Mouse (Mus musculus): ENCODE data around the gene Myo1g. TPM values are rescaled to one million over a fixed set of nuclear protein-coding genes. Genes with fewer than 3 reads are reported as not detected.

Myo1g gene
- polyA plus RNA-seq (2014; fragmentation: Nextera tagmentation; extraction: Ambion mirVana), result 1.1 and 1.3 TPM in 2 replicates

DNA sequence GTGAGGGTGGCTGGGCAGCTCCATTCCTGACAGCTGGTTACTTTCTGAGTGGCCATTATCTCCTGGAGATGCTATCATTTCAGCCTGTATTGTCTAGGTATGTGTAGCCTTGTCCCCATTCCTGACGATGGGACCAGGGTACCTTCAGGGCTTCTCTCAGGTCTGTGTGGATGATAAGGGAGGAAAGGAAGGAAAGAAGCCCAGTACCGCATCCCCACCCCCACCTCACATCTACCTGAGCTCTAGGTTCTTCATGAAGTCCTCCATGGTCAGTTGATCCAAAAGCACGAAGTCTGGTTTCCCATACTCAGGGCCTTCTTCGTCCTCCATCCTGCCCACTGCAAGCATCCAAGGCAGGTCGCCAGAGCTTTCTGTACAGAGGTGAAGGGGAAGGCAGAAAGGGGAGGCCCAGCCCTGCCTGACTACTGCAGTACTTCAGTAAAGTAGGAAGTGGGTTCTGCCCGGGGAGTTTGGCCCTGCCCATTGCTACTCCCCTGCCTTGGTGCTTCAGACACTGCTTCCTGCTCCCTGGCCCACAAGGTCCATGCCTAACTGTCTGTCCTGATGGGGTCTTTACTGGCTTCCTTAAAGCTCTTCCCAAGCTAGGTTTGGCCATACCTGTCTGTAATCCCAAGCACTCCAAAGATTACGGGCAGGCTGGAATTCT lies at the start of gene Myo1g:
Gene Myo1g, minus strand, starts transcription at position 459 of the 667 bp plus-strand sequence.
- 77% methylated on average over 7 of the region's 7 CpGs for WGBS
- Histone ChIP-seq H3K4me2 (replicated peaks; ENCODE audit: low read depth, low read length) (no peak within 1 kb of the TSS), H3K9me3 (ENCODE audit: control insufficient read depth, low read depth, low read length) (no peaks in the 10 kb centered on the region), H3K36me3 (ENCODE audit: control insufficient read depth, insufficient read depth, low read length) (peaks cover 18% of the 10 kb centered on the region), H3K4me3 (ENCODE audit: low read depth, low read length) (no peak within 1 kb of the TSS), H3K27ac (ENCODE audit: low read length) (no peak within 1 kb of the TSS), H3K9ac (replicated peaks; ENCODE audit: low read depth, low read length) (no peak within 1 kb of the TSS), H3K27me3 (ENCODE audit: control insufficient read depth, insufficient read depth, low read length) (no peaks in the 10 kb centered on the region), H3K4me1 (ENCODE audit: control insufficient read depth, insufficient read depth, low read length) (no peaks in the 10 kb centered on the region)
- ATAC-seq (ENCODE audit: insufficient number of reproducible peaks, insufficient read depth, low FRiP score, low read depth), result no peak

GRCm38 (mm10) chr11:6569410-6569777 lies 48.6 kb upstream of the Myo1g start:
- no peak for ATAC-seq (ENCODE audit: insufficient number of reproducible peaks, insufficient read depth, low FRiP score, low read depth)
- no peak overlapping the region for H3K9ac ChIP-seq (replicated peaks; ENCODE audit: low read depth, low read length)
- no peaks in the 10 kb centered on the region for H3K9me3 ChIP-seq (ENCODE audit: control insufficient read depth, low read depth, low read length)
- no peaks in the 10 kb centered on the region for H3K4me1 ChIP-seq (ENCODE audit: control insufficient read depth, insufficient read depth, low read length)
- H3K4me2 ChIP-seq (replicated peaks; ENCODE audit: low read depth, low read length), result no peak overlapping the region
- H3K27me3 ChIP-seq (ENCODE audit: control insufficient read depth, insufficient read depth, low read length), result no peaks in the 10 kb centered on the region
- no peak overlapping the region for H3K4me3 ChIP-seq (ENCODE audit: low read depth, low read length)
- 46% methylated on average over 3 of the region's 3 CpGs for WGBS
- no peak overlapping the region for H3K27ac ChIP-seq (ENCODE audit: low read length)
- H3K36me3 ChIP-seq (ENCODE audit: control insufficient read depth, insufficient read depth, low read length), result peaks cover 11% of the 10 kb centered on the region; the same call in 1 of the 2 replicates

DNA sequence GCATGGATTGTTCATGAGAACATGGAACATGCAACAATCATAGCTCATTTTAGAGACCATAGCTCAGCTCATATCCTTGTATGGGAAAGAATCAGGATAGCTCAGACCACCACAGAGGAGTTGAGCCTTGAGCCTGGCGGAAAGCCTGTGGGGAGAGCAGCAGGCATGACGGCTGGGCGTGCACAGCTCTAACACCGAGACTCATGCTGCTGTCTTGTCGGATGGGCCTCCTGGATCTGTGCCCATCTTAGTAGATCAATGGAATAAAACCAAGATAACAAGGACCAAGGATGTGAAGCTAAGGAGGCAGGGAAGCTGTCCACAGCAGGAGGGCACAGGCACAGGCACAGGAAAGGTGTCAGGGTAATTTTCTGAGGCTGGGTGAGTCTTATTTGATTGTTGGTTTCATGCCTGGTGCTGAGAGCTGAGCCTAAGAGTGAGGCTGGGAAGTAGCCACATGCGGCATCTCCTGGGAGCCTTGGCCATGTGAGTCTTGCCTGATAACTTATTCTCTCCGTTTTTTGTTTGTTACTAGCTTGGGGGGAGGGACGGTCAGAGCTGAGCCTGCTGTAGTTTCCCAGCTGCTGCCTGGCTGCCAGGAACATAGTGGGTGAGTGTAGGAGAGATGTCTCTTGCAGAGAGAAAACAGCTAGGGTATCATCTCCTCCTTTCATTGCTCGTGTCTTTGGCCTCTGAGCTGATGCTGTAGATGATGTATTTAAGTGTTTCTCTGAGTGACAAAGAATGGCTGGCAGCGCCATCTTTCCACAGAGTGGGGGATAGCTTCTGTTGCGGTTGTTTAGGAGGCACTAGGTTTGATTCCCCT lies 48.0 kb upstream of the Myo1g start:
- no peak overlapping the region for H3K4me3 ChIP-seq (ENCODE audit: low read depth, low read length)
- no peaks in the 10 kb centered on the region for H3K9me3 ChIP-seq (ENCODE audit: control insufficient read depth, low read depth, low read length)
- H3K27ac ChIP-seq (ENCODE audit: low read length), result peak overlapping the region; percentile 21; the same call in 1 of the 2 replicates
- no peaks in the 10 kb centered on the region for H3K27me3 ChIP-seq (ENCODE audit: control insufficient read depth, insufficient read depth, low read length)
- no peak for ATAC-seq (ENCODE audit: insufficient number of reproducible peaks, insufficient read depth, low FRiP score, low read depth)
- peaks cover 11% of the 10 kb centered on the region; the same call in 1 of the 2 replicates for H3K36me3 ChIP-seq (ENCODE audit: control insufficient read depth, insufficient read depth, low read length)
- H3K4me1 ChIP-seq (ENCODE audit: control insufficient read depth, insufficient read depth, low read length), result no peaks in the 10 kb centered on the region
- no peak overlapping the region; the same call in 1 of the 2 replicates for H3K9ac ChIP-seq (replicated peaks; ENCODE audit: low read depth, low read length)
- no peak overlapping the region for H3K4me2 ChIP-seq (replicated peaks; ENCODE audit: low read depth, low read length)
- 61% methylated on average over 11 of the region's 11 CpGs for WGBS

- H3K27me3 ChIP-seq (ENCODE audit: control insufficient read depth, insufficient read depth, low read length), result no peaks in the 10 kb centered on the region
- H3K36me3 ChIP-seq (ENCODE audit: control insufficient read depth, insufficient read depth, low read length), result peaks cover 9% of the 10 kb centered on the region; the same call in 1 of the 2 replicates
- H3K9me3 ChIP-seq (ENCODE audit: control insufficient read depth, low read depth, low read length), result no peaks in the 10 kb centered on the region
- ATAC-seq (ENCODE audit: insufficient number of reproducible peaks, insufficient read depth, low FRiP score, low read depth), result no peak
- no peak overlapping the region for H3K4me2 ChIP-seq (replicated peaks; ENCODE audit: low read depth, low read length)
- H3K9ac ChIP-seq (replicated peaks; ENCODE audit: low read depth, low read length), result no peak overlapping the region
- no peak overlapping the region for H3K27ac ChIP-seq (ENCODE audit: low read length)
- WGBS, result 89% methylated on average over 8 of the region's 8 CpGs
- H3K4me3 ChIP-seq (ENCODE audit: low read depth, low read length), result no peak overlapping the region
- no peaks in the 10 kb centered on the region for H3K4me1 ChIP-seq (ENCODE audit: control insufficient read depth, insufficient read depth, low read length)
These were observed 47.2 kb upstream of the Myo1g start for GRCm38 (mm10) chr11:6567951-6568350.

- no peaks in the 10 kb centered on the region for H3K4me1 ChIP-seq (ENCODE audit: control insufficient read depth, insufficient read depth, low read length)
- no peaks in the 10 kb centered on the region for H3K9me3 ChIP-seq (ENCODE audit: control insufficient read depth, low read depth, low read length)
- no peaks in the 10 kb centered on the region for H3K27me3 ChIP-seq (ENCODE audit: control insufficient read depth, insufficient read depth, low read length)
- no peak overlapping the region for H3K4me2 ChIP-seq (replicated peaks; ENCODE audit: low read depth, low read length)
- WGBS, result 84% methylated on average over 4 of the region's 4 CpGs
- H3K27ac ChIP-seq (ENCODE audit: low read length), result no peak overlapping the region
- no peak overlapping the region for H3K4me3 ChIP-seq (ENCODE audit: low read depth, low read length)
- H3K36me3 ChIP-seq (ENCODE audit: control insufficient read depth, insufficient read depth, low read length), result peaks cover 5% of the 10 kb centered on the region; the same call in 1 of the 2 replicates
- no peak for ATAC-seq (ENCODE audit: insufficient number of reproducible peaks, insufficient read depth, low FRiP score, low read depth)
- no peak overlapping the region for H3K9ac ChIP-seq (replicated peaks; ENCODE audit: low read depth, low read length)
These were observed 45.7 kb upstream of the Myo1g start for GRCm38 (mm10) chr11:6566496-6566895.

DNA sequence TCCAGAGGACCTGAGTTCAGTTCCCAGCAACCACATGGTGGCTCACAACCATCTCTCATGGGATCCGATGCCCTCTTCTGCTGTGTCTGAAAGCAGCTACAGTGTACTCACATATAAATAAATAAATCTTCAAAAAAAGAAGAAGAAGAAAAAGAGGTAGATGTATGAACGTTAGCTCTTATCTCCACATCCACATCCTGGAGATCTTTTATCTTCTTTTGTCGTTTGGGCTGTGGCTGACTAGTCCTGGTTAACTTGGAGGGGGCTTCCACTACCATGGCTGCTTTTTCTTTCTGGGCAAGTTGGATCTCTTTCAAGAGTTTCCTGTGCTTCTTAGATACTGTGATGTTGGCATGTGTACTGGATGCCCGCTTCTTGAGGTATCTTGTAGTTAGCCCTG lies 42.4 kb upstream of the Myo1g start:
- 87% methylated on average over 4 of the region's 4 CpGs for WGBS
- no peaks in the 10 kb centered on the region for H3K9me3 ChIP-seq (ENCODE audit: control insufficient read depth, low read depth, low read length)
- ATAC-seq (ENCODE audit: insufficient number of reproducible peaks, insufficient read depth, low FRiP score, low read depth), result no peak
- H3K9ac ChIP-seq (replicated peaks; ENCODE audit: low read depth, low read length), result no peak overlapping the region
- 0 out of 2 replicates have a peak, but pooled peaks cover 2% of the 10 kb centered on the region for H3K4me1 ChIP-seq (ENCODE audit: control insufficient read depth, insufficient read depth, low read length)
- H3K36me3 ChIP-seq (ENCODE audit: control insufficient read depth, insufficient read depth, low read length), result no peaks in the 10 kb centered on the region
- no peak overlapping the region for H3K4me2 ChIP-seq (replicated peaks; ENCODE audit: low read depth, low read length)
- H3K4me3 ChIP-seq (ENCODE audit: low read depth, low read length), result no peak overlapping the region
- no peak overlapping the region for H3K27ac ChIP-seq (ENCODE audit: low read length)
- no peaks in the 10 kb centered on the region for H3K27me3 ChIP-seq (ENCODE audit: control insufficient read depth, insufficient read depth, low read length)

DNA sequence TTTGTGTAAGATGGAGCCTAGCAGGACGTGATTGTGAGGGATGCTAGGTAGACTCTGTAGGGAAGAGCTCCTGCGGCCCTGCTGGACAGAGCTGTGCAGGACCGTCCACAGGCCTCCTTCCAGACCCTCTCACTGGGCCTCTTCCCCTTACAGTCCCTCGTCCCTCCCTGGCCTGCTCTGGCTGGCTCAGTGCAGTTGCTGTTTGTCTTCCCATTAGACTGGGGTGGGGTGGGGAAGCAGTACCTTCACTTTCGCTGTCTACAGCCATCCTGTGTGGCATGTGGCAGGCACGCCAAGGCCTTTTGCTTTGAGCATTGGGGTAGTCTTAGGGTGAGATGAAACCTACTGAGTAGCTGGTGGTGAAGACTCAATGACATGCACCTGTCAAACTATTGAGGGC lies 41.6 kb upstream of the Myo1g start:
- H3K9ac ChIP-seq (replicated peaks; ENCODE audit: low read depth, low read length), result no peak overlapping the region

GRCm38 (mm10) chr11:6561474-6561873 lies 40.7 kb upstream of the Myo1g start:
- 86% methylated on average over 4 of the region's 4 CpGs for WGBS
- Histone ChIP-seq H3K27me3 (ENCODE audit: control insufficient read depth, insufficient read depth, low read length) (no peaks in the 10 kb centered on the region), H3K4me2 (replicated peaks; ENCODE audit: low read depth, low read length) (no peak overlapping the region)

More for the DNA sequence above, 41.6 kb upstream of the Myo1g start:
- 71% methylated on average over 6 of the region's 6 CpGs for WGBS
- H3K4me3 ChIP-seq (ENCODE audit: low read depth, low read length), result no peak overlapping the region
- no peaks in the 10 kb centered on the region for H3K9me3 ChIP-seq (ENCODE audit: control insufficient read depth, low read depth, low read length)
- no peaks in the 10 kb centered on the region for H3K36me3 ChIP-seq (ENCODE audit: control insufficient read depth, insufficient read depth, low read length)
- peak; percentile 56; the same call in 1 of the 2 replicates for ATAC-seq (ENCODE audit: insufficient number of reproducible peaks, insufficient read depth, low FRiP score, low read depth)
- no peaks in the 10 kb centered on the region for H3K27me3 ChIP-seq (ENCODE audit: control insufficient read depth, insufficient read depth, low read length)
- no peak overlapping the region for H3K4me2 ChIP-seq (replicated peaks; ENCODE audit: low read depth, low read length)
- H3K4me1 ChIP-seq (ENCODE audit: control insufficient read depth, insufficient read depth, low read length), result 0 out of 2 replicates have a peak, but pooled peaks cover 2% of the 10 kb centered on the region
- no peak overlapping the region for H3K27ac ChIP-seq (ENCODE audit: low read length)

More at GRCm38 (mm10) chr11:6561474-6561873, 40.7 kb upstream of the Myo1g start:
- peak overlapping the region; percentile 48 for H3K27ac ChIP-seq (ENCODE audit: low read length)
- no peaks in the 10 kb centered on the region for H3K9me3 ChIP-seq (ENCODE audit: control insufficient read depth, low read depth, low read length)
- no peak overlapping the region for H3K4me3 ChIP-seq (ENCODE audit: low read depth, low read length)
- 0 out of 2 replicates have a peak, but pooled peaks cover 2% of the 10 kb centered on the region for H3K4me1 ChIP-seq (ENCODE audit: control insufficient read depth, insufficient read depth, low read length)
- H3K9ac ChIP-seq (replicated peaks; ENCODE audit: low read depth, low read length), result no peak overlapping the region
- H3K36me3 ChIP-seq (ENCODE audit: control insufficient read depth, insufficient read depth, low read length), result no peaks in the 10 kb centered on the region
- no peak for ATAC-seq (ENCODE audit: insufficient number of reproducible peaks, insufficient read depth, low FRiP score, low read depth)
